Mouse (Mus musculus) gastrocnemius, postnatal 25 days (tissue): ENCODE results near the gene Pafah2. TPM values are rescaled to one million over a fixed set of nuclear protein-coding genes. Genes with fewer than 3 reads are reported as not detected.

Experiments
- DNase-seq: peaks from one replicate; pipeline ENCODE4 v3.0.0; 2022
- long read RNA-seq, 2 experiments: library from polyadenylated mRNA; stranded (forward); transcript quantifications; one replicate each; pipeline ENCODE4 v2.0.0; 2021
- total RNA-seq, 2 experiments: library from RNA; stranded (reverse); gene quantifications; 1 replicate in 1 of 2; 2 replicates in 1 of 2; pipeline ENCODE4 v1.2.3; 2021

Gene Pafah2
- total RNA-seq, result 1 to 10 TPM; 3.2 TPM
- long read RNA-seq, experiment 1, partial matches to known transcripts, result 1 of 3 reads
- long read RNA-seq, experiment 1, other reads (novel, unspliced or antisense), result 2 of 3 reads
- long read RNA-seq, experiment 2, partial matches to known transcripts, result 0 of 6 reads
- long read RNA-seq, experiment 2, other reads (novel, unspliced or antisense), result 3 of 6 reads

DNA sequence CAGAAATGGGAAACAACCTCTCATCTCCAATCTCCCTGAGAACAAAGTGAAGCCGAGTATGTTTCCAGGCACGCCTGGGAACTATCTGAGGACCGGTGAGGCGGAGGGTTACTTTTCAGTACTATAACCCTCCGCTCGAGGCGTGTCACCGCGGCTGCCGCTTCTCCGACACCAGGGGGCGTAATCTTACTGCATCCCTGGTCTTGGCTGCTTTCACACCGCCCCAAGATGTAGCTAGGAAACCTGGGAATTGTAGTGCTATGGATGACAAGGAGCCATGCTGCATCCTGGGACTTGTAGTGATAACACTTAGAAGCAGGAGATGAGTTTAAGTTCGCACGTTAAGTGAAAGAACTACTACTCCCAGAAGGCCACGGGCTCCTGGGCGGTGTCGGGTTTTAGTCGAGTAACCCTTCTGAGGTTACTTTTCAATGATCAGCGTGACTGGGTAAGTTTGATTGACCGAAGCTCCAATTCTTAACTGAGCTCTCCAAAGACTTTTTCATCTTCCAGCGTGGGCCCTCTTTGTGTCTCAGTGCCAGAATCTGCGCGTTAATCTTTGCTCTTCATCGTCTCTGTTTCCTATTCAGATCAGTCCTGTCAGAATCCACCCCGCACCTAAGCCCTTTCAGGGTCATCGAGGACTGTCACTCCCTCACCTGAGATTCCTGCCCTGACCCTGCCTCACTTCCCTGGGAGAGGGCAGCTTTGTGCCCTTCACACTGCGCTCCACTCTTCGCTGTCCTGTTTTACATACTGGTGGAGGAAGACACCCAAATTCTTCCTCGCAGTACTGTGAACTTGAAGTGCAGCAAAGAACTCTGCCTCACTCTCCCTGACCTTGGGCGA is at the start of gene Pafah2:
TSS of gene Pafah2 (plus strand) at position 344 of the 849 bp plus-strand sequence.
- DNase-seq, result peak; percentile 91

DNA sequence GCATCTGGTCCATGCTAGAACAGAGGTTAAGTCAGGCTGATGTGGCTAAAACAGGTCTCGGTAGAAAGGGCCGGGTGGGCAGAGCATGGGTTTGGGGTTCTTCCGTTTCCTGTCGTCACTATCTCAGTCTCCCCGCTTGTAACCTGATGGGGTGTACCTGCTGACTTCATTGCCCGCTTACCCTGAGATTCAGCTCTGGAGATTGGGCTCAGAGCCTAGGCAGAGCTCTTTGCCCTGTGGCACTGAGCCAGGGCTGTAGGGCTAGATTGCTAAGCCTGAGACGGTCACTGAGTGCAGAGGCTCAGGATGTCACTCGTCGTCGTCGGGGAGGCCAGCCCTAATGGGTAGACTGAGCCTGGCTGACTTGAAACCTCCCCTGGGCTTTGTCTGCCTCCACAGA is 48.0 kb upstream of the Pafah2 start:
- DNase-seq, result no peak

DNA sequence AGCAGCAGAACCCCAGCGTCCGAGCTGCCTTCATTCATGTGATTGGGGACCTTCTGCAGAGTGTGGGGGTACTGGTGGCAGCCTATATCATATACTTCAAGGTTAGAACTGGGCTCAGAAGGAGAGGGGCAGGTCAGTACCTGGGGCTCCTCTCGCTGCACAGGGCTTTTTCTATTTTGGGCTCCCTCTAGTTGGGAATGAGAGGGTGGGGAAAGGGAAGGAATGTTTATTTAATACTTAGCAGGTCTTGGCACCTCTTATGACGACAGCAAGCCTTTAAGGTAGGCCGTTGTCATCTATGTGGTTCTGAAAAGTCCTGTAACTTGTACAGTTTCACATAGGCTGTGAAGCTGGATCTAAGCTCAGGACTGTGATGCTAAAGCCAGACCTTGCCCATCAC is 47.6 kb upstream of the Pafah2 start:
- DNase-seq, result no peak

DNA sequence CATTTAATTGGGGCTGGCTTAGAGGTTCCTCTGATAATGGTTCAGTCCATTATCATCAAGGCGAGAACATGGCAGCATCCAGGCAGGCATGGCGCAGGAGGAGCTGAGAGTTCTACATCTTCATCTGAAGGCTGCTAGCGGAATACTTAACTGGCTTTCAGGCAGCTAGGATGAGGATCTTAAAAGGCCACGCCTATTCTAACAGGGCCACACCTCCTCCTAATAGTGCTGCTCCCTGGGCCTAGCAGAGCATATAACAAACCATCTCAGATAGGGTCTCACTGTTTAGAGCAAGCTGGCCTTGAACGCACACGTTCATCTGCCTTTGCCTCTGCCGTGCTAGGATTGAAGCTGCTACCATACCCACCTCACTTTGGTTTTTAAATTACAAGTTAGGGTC is 46.3 kb upstream of the Pafah2 start:
- DNase-seq, result no peak

DNA sequence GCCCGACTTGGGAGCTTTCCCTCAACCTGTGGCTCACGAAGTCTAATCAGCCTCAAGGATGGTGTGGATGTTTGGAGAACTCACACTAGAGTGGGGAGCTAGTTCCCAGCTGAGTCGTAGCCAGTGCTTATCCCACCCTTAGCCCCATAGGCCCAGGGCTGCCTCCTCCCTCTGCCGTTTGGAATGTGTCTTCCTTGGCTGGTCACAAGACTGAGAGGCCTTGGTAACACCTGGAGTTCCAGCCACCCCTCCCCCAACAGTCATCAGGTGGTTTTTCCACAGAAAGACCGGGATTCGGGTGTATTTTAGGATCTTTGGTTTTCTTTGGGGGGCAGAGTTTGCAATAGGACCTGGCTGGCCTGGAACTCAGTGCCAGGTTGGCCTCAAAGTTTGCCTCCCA is 45.5 kb upstream of the Pafah2 start:
- DNase-seq, result no peak

DNA sequence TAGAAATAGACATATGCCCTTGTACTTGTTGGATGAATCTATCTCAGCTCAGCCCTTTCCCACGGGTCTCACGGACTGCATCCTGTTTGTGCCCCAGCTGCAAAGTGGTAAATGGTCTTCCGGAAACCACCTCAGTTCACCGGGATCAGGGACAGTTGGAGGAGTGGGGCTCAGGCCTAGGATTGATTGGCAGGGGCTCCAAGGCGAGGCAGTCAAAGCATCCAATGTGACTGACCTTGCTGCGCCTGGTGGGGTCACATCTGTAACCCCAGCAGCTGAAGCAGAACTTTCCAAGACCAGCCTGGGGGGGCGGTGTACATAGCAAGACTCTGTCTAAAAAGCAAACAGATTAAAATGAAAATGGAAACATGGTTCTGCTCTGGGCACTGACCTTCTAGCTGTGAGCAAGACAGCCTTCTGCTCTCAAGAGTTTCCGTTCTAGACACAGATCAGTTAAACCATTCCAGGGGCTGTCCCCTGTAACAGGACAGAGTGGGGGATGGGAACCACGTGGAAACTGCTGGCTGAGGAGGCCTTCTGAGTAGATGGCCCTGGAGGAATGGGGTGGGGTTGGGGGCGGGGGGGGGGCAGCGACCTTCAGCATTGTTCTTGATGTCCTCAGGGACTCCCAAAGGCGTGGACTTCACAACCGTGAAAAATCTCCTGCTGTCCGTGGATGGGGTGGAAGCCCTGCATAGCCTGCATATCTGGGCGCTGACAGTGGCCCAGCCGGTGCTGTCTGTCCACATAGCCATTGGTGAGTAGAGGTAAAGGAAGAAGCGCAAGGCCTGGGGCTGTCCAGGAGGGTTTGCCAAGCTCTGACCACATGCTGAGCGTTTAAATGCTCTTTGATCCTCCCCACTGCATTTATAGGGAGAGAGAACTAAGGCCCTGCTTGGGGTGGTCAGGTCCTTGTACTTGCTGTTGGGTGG is 44.5 kb upstream of the Pafah2 start:
- DNase-seq, result no peak

DNA sequence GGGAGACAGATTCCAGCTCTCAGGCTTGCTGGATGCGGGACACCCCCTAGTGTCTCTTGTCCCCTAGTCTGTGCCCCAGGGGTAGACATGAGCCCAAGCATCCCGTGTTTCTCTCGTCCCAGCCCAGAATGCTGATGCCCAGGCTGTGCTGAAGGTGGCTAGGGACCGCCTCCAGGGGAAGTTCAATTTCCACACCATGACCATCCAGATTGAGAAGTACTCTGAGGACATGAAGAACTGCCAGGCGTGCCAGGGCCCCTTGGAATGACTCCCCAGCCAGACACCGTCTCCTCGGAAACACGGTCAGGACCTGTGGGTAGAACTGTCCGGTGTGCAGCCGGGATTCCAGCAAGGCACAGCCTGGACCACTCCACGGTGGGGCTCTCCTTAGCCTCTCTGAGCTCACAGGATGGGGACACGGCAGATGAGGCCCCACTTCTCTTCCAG is 43.8 kb upstream of the Pafah2 start:
- DNase-seq, result peak; percentile 47

DNA sequence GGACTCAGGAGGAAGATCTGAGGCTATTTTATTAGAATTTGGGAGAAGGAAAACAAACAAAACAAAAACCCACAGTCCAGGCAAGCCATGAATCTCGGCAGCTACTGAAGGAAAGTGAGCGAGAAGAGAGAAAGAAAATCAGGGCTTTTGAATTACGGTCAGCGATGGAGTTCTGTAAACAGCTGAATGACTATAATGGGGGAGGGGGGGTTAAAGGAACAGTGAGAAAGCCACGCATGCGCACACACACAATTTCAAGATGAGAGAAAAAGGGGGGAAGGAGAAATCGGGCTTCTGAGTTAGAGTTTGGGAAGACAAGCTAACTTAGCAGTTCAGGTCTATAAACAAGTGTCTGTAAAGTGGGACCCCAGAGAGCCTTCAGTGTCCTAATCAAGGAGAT is 43.2 kb upstream of the Pafah2 start:
- DNase-seq, result no peak

DNA sequence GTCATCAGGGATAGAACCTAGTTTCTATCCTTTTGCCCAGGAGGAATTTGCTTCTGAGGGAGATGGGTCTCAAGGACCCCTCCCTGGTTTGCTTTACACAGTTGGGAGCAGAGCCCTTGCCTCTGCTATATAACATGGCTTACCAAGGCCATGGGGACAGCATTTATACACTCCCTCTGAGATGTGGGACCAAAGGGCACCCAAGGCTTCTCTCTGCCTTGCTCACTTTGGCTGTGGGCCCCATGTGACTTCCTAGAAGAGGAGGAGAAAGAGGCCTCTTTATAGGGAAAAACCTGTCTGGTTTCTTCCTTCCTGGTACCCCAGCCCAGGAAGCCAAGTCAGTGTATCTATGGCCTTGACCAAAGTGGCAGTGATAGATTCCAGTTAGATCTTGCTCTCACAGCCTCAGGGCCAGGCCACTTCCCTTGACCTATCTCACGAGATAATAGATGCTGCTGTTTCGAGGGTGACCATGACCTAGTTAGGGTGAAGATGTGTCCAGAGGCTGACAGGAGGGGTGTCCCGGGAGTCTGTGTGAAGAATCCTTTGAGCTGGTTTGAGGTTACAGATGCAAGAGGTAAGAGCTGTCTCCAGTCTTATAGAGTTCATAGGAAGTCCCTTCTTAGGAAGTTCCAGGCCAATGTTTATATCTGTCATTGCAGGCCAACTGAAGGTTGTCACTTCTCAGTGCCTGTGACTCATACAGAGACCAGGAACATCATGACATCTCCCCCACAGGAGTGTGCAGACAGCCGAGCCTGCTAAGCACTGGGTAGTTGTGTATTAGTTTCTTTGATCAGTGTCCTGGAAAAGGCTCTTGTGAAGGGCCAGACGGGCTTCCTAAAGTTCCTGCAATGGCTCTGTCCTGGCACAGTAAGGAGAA is 42.4 kb upstream of the Pafah2 start:
- no peak for DNase-seq

DNA sequence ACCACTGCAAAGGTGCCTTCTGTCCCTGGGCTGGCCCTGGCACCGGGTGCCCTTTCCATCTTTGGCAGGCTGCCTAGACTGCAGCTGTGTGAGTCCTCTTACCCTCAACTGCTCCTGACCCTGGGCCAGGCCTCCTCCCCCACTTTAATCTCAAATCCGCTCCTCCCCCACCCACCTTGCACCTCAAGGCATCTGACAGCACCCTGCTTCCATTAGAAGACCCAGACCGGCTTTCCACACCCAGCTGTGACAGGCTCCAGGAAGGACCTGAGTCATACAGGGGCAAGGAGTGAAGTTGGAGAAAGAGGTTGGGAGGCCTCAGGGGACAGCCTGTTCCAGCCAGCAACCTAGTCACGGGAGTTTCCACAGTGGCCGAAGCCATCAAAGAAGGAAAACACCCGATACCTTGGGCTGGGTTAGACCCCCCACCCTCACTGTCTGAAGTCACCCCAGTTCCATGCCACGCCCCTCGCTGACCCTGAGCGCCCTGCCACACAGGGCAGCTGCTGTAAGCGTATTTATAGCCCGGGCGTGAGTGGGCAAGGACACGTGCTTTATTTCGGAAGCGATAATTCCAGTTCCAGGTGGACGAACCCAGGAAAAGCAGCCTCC is 40.2 kb upstream of the Pafah2 start:
- peak; percentile 87 for DNase-seq

DNA sequence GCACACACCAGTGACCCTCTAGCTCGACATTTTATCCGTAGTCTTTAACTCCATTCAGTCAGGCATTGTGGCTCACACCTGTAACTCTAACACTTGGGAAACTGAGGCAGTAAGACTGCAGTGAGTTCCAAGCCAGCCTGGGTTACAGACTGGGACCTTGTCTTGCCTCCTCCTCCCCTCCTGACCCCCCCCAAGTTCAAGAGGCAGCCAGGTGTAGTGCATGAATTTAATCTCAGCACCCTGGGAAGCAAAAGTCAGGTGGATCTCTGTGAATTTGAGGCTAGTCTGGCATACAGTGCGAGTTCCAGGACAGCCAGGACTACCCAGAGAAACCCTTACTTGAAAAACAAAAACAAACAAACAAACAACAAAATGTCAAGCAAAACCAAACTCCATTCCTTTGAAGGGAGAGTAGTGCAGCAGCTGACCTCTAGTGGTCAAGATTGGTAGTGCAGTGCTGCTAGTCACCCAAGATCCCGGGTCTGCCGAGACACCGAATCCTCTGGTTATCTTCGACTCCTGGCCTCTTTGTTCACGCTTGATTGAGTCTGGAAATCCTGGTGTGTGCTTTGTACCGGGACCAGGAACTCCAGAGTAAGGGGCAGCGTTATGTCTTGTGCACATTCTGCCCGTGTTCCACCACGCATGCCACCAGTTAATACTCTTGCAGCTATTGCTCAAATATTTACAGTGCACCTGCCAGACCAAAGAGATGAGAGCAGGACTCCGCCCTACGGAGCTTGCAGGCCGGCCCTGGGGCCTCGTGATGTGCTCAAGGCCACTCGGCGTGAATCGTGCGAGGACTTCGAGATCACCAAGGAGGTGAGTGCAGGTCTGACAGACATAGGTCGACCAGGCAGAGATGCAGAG is 39.3 kb upstream of the Pafah2 start:
- peak; percentile 36 for DNase-seq

DNA sequence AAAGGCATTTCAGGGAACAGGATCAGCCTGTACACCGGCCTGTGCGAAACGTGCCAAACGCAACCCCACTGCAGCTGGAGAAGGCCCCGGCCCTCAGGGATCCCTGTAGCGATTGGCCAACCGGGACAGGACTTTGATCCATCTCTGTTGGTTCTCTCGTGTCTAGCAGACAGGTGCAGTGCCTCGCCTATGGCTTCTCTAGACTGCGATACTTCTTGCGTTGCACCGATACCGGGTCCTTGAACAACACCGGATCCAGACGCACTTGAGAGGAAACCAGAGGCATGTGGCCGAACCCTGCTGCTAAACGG is 38.7 kb upstream of the Pafah2 start:
- DNase-seq, result no peak

DNA sequence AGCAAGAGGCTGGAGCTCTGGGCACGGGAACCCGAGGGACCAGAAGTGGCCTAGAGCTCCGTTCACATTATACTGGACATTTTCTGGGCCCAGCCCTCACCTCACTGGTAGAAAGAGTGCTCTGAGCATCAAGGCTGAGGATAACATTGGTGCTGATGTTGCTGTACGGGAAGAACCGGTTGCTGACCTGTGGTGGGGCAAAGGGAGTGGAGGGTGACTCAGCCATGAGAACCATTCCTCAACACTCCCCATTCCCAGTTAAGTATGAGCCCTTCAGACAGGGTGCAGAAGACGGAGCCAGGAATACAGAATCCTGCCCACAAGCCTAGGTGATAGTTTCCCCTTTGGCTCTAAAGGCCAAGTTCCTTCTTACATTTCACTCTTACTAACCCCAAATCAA is 36.5 kb upstream of the Pafah2 start:
- DNase-seq, result no peak

DNA sequence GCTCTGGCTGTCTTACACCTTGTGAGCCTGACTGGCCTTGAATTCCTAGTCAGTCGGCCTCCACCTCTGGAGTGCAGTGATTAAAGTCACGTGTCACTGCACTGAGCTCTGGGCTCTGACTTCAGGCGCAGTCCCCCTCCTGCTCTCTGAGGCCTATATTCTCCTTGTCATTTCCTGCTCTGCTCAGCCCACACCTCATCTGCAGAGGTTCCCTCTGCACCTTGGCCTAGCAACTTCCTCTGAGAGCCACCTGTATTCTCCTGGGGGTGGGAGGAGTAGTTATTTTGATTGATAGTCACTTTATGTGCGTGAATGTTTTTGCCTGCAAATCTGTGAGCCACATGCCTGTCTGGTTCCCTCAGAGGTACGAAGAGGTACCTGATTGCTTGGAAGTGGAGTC is 34.9 kb upstream of the Pafah2 start:
- DNase-seq, result no peak

DNA sequence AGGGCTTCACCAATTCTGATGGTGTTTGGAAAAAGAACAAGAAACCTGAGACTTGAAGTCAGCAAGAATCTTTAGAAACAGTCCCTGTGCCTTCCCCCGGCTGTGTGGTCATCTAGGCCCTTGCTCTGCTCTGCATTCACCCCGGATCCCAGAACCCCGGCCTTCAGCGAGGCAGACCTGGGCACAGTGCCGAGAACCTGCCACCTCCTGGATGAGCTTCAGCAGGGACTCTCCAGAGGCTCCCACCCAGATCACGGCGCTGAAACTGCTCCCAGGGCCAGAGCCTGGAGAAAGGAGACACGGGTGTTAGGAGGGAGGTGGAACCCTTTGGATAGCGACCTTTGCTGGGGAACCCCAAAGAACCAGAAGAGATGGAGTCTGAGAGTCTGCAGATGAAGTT is 34.0 kb upstream of the Pafah2 start:
- DNase-seq, result no peak

DNA sequence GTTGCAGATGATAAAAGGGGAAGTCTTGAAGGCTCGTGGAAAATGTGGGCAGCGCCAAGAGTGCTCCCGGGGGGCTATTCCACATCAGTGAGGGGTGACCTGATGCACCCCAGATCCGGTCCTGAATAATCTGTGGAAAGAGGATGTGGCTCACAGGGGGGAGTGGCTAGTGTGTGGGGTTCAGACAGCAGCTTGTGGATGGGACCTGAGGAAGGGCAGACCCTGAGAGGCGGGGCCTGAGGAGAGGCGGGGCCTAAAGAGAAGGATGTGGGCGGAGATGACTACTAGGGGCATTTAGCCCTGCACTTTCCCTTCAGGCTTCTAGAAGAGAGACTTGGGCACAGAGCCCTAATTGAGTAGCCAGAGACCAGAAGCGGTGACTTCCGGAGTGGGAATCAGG is 33.5 kb upstream of the Pafah2 start:
- DNase-seq, result no peak

DNA sequence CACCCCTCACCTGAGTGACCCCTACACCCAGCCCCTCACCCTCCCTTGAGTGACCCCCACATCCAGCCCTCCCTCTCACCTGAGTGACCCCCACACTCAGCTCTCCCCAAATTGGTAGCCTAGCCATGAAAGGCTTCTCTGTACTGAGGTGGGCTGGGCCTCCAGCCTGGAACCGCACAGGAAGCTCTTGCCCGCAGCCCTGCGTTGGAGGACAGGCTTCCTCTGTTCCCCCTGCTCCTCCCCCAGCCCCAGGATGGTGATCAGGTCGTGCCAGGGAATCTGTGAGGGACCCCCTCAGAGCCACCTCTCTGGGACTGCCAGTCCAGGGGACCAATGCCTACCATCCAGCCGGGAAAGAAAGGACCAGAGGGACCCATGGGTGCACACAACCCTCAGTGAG is 30.8 kb upstream of the Pafah2 start:
- no peak for DNase-seq

DNA sequence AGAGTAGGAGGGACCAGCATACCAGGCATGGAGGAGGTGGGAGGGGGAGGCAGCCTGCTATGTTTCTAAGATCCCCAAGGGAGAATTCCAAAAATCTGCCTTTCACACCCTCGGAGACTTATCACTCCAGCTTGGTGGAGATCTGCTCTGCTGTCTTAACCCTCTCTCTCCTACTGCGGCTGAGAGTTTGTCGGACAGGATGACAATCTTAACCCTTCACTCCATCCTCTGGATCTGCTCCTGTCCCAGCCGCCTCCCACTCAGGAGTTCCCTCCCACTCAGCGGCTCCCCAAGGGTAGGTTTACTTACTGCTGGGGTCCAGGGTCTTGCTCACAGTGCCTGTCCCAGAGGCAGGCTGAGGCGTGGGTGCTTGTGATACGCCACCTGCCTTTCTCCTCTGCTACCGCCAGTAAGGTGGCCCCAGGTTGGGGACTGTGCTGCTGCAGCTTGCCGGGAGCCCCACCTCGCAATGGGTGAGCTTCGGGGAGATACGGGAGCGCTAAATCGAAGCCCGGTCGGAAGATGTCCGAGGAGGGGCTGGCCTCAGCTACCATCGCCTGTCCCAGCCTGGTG is 25.4 kb upstream of the Pafah2 start:
- no peak for DNase-seq

DNA sequence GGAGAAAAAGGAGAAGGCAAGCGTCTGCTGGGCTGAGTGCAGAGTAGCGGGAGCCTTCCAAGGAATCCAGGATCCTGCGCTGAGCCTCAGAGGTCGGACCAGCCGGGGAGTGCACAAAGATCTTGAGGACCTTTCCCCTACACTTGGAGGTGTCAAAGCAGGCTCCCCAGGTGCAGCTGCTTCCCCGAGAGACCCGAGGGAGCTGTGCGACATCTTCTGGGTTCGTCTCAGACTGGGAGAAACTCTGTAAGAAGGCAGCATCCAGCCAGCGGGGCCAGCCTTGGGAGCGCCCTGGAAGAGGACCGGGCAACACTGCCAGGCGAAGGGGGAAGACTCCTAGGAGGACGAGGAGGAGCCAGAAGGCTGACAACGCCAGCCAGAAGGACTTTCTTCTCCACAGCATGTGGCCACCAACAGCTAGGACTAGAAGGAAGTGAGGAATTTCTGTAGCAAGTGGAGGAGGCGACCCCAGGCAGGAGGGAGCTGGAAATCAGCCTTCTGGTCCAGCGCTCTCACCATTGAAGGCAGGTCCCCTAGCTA is 24.7 kb upstream of the Pafah2 start:
- DNase-seq, result no peak

DNA sequence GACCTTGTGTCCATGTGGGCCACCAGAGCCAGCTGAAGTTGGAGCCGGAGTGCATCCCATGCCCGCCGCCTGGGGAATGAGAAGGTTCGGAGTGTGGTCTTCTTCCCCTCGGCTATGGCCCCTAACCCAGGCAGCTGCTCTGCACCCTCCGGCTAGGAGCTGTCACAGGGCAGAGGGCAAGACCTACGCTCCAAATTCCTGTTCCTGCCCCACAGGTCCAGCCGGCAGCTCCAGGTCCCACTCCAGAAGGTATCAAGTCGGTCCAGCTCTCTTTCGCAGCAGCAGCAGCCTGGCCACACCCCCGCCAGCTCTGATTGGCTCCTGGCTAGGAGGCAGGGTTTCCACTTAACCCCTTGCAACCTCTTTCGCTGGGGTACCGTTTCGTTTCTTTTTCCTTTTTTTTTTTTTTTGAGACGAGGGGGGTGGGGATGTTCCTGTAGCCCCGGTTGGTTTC is 23.8 kb upstream of the Pafah2 start:
- DNase-seq, result peak; percentile 81
